Mouse (Mus musculus) thymus, adult 2 months (tissue): ENCODE data around the gene Herc2.

Experiments
- CTCF ChIP-seq: fragments of 200-500 bp; IDR thresholded peaks from 2 replicates; pipeline ENCODE4 v1.5.1; 2012; ENCODE audit warnings: mild to moderate bottlenecking, control low read depth, low read length, moderate library complexity, borderline replicate concordance; ENCODE audit not compliant: control insufficient read depth, poor library complexity, insufficient read depth; ENCODE audit errors: extremely low read depth
- POLR2A ChIP-seq: fragments of 200-500 bp; IDR thresholded peaks from 2 replicates; pipeline ENCODE4 v1.6.1; 2012; ENCODE audit warnings: mild to moderate bottlenecking, low read length, control low read depth, moderate library complexity; ENCODE audit not compliant: control insufficient read depth, poor library complexity, insufficient read depth; ENCODE audit errors: extremely low read depth

- TF ChIP-seq CTCF, result no peak
- TF ChIP-seq POLR2A, result no peak
These were observed 185.9 kb downstream of the Herc2 start for GRCm38 (mm10) chr7:56235794-56236423.
